Mouse (Mus musculus): ENCODE measurements at regions not wholly inside any gene's neighbourhood (a gene's known extent, or its start where the extent isn't known, plus 50 kb on each side); places are given as distances from the start of the nearest gene placed in this dataset.

GRCm38 (mm10) chr9:46938628-46939027 is 59.9 kb upstream of the Gm4791 start:
- Histone ChIP-seq H3K27ac (ENCODE audit: low read length) (no peak overlapping the region), H3K9me3 (replicated peaks; ENCODE audit: control insufficient read depth, low read length) (no peaks in the 10 kb centered on the region; the same call in 1 of the 2 replicates), H3K4me1 (ENCODE audit: control insufficient read depth, insufficient read depth, low read length) (no peaks in the 10 kb centered on the region), H3K4me2 (ENCODE audit: low read depth, low read length) (no peak overlapping the region), H3K9ac (ENCODE audit: low read length) (no peak overlapping the region), H3K4me3 (ENCODE audit: low read length) (no peak overlapping the region), H3K27me3 (ENCODE audit: control insufficient read depth, insufficient read depth, low read length) (no peaks in the 10 kb centered on the region), H3K36me3 (ENCODE audit: control insufficient read depth, insufficient read depth) (no peaks in the 10 kb centered on the region)
- ATAC-seq (replicated peaks; ENCODE audit: extremely low read depth, insufficient read depth, low FRiP score), result no peak
- 76% methylated on average over 3 of the region's 3 CpGs for WGBS

GRCm38 (mm10) chr9:46925641-46926040 is 72.9 kb upstream of the Gm4791 start:
- Histone ChIP-seq H3K9me3 (replicated peaks; ENCODE audit: control insufficient read depth, low read length) (no peaks in the 10 kb centered on the region), H3K4me2 (ENCODE audit: low read depth, low read length) (no peak overlapping the region), H3K4me3 (ENCODE audit: low read length) (no peak overlapping the region), H3K4me1 (ENCODE audit: control insufficient read depth, insufficient read depth, low read length) (0 out of 2 replicates have a peak, but pooled peaks cover 2% of the 10 kb centered on the region), H3K27me3 (ENCODE audit: control insufficient read depth, insufficient read depth, low read length) (no peaks in the 10 kb centered on the region), H3K9ac (ENCODE audit: low read length) (no peak overlapping the region), H3K27ac (ENCODE audit: low read length) (no peak overlapping the region), H3K36me3 (ENCODE audit: control insufficient read depth, insufficient read depth) (no peaks in the 10 kb centered on the region)
- no peak for ATAC-seq (replicated peaks; ENCODE audit: extremely low read depth, insufficient read depth, low FRiP score)
- WGBS, result 44% methylated on average over 3 of the region's 3 CpGs

DNA sequence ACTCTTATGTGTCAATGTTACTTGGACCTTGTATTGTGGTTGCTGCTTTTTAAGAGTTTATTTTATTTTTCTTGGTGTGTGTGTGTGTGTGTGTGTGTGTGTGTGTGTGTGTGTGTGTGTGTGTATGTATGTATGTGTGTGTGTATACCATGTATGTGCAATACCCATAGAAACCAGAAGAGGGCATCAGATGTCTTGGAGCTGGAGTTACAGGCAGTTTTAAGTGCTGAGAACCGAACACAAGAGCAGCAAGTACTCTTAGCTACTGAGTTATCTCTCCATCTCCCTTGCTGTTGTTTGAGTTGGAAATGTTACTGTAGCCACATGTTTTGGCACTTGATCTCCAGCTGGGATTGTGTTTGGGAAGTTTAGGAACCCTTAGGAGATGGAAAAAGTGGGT is 78.5 kb upstream of the Gm4791 start:
- ATAC-seq (replicated peaks; ENCODE audit: extremely low read depth, insufficient read depth, low FRiP score), result no peak

GRCm38 (mm10) chr9:46913238-46913637 is 85.3 kb upstream of the Gm4791 start:
- Histone ChIP-seq H3K4me1 (ENCODE audit: control insufficient read depth, insufficient read depth, low read length) (peaks cover 5% of the 10 kb centered on the region; the same call in 1 of the 2 replicates), H3K36me3 (ENCODE audit: control insufficient read depth, insufficient read depth) (no peaks in the 10 kb centered on the region), H3K27ac (ENCODE audit: low read length) (no peak overlapping the region), H3K9ac (ENCODE audit: low read length) (no peak overlapping the region), H3K4me2 (ENCODE audit: low read depth, low read length) (no peak overlapping the region), H3K27me3 (ENCODE audit: control insufficient read depth, insufficient read depth, low read length) (no peaks in the 10 kb centered on the region), H3K4me3 (ENCODE audit: low read length) (no peak overlapping the region), H3K9me3 (replicated peaks; ENCODE audit: control insufficient read depth, low read length) (no peaks in the 10 kb centered on the region)
- WGBS, result 22% methylated on average over 3 of the region's 3 CpGs
- no peak for ATAC-seq (replicated peaks; ENCODE audit: extremely low read depth, insufficient read depth, low FRiP score)

More for the DNA sequence above, 78.5 kb upstream of the Gm4791 start:
- Histone ChIP-seq H3K27ac (ENCODE audit: low read length) (no peak overlapping the region), H3K4me1 (ENCODE audit: control insufficient read depth, insufficient read depth, low read length) (no peaks in the 10 kb centered on the region), H3K9me3 (replicated peaks; ENCODE audit: control insufficient read depth, low read length) (peaks cover 4% of the 10 kb centered on the region), H3K36me3 (ENCODE audit: control insufficient read depth, insufficient read depth) (no peaks in the 10 kb centered on the region), H3K4me2 (ENCODE audit: low read depth, low read length) (no peak overlapping the region), H3K9ac (ENCODE audit: low read length) (no peak overlapping the region), H3K4me3 (ENCODE audit: low read length) (no peak overlapping the region), H3K27me3 (ENCODE audit: control insufficient read depth, insufficient read depth, low read length) (no peaks in the 10 kb centered on the region)
- WGBS, result 80% methylated on average over 1 of the region's 1 CpGs

- 23% methylated on average over 6 of the region's 6 CpGs for WGBS
- Histone ChIP-seq H3K36me3 (ENCODE audit: control insufficient read depth, insufficient read depth) (no peaks in the 10 kb centered on the region), H3K27me3 (ENCODE audit: control insufficient read depth, insufficient read depth, low read length) (no peaks in the 10 kb centered on the region), H3K4me2 (ENCODE audit: low read depth, low read length) (no peak overlapping the region), H3K27ac (ENCODE audit: low read length) (no peak overlapping the region), H3K4me1 (ENCODE audit: control insufficient read depth, insufficient read depth, low read length) (peaks cover 5% of the 10 kb centered on the region; the same call in 1 of the 2 replicates), H3K9me3 (replicated peaks; ENCODE audit: control insufficient read depth, low read length) (no peaks in the 10 kb centered on the region), H3K4me3 (ENCODE audit: low read length) (no peak overlapping the region), H3K9ac (ENCODE audit: low read length) (no peak overlapping the region)
- ATAC-seq (replicated peaks; ENCODE audit: extremely low read depth, insufficient read depth, low FRiP score), result no peak
These were observed 89.0 kb upstream of the Gm4791 start for GRCm38 (mm10) chr9:46909412-46910013.

DNA sequence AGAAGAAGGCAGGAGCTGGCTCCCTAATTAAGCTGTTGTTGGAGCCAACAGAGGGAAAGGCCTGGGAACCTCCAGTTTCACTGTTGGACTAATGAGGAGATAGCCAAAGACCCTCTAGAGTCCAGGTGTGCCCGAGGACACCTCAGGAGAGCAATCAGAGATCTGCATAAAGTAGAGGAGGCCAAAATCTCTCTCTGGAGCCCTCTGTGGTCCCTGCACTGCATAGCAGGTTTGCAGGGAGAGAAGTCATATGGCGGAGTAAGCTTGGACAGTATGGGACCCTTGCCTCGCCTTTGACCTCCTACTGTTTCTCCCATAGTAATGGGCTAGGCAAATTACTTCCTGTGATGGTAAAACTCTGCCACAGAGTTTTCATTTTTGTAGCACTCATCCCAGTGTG is 93.5 kb upstream of the Gm4791 start:
- Histone ChIP-seq H3K9ac (ENCODE audit: low read length) (no peak overlapping the region), H3K4me1 (ENCODE audit: control insufficient read depth, insufficient read depth, low read length) (peaks cover 12% of the 10 kb centered on the region), H3K4me2 (ENCODE audit: low read depth, low read length) (no peak overlapping the region), H3K36me3 (ENCODE audit: control insufficient read depth, insufficient read depth) (no peaks in the 10 kb centered on the region), H3K27ac (ENCODE audit: low read length) (no peak overlapping the region), H3K27me3 (ENCODE audit: control insufficient read depth, insufficient read depth, low read length) (no peaks in the 10 kb centered on the region), H3K4me3 (ENCODE audit: low read length) (no peak overlapping the region), H3K9me3 (replicated peaks; ENCODE audit: control insufficient read depth, low read length) (no peaks in the 10 kb centered on the region)
- WGBS, result 87% methylated on average over 3 of the region's 3 CpGs
- ATAC-seq (replicated peaks; ENCODE audit: extremely low read depth, insufficient read depth, low FRiP score), result no peak

DNA sequence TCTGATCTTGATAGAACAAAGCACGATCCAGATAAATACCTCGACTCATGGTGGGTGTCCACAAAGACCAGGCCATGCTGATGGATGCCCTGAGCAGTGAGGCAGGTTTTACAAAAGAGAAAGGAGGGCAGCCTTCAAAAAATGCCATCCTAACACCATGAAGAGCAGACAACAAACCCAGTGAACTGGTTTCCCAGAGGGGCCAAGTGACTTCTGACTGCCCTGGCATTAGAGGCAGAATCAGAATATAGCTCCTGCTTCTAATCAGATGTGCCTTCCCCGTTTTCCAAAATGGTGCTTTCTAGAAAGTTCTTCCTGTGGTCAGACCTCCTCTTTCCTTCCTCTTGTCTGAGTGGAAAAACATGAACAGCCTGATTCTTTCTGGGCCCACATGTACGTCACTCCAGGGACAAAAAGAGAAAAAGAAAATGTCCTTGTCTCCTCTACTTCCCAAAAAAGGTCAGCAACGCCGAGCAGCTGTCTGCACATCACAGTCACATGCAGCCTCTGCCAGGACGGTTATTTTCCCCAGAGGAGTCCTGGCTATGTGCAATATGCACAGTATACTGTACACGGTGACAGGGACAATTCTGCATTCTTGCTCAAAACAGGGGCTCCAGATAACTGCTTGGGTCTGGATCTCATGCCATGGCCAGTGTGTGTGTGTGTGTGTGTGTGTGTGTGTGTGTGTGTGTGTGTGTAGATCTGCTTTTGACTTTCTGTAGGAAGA is 94.9 kb upstream of the Gm4791 start:
- Histone ChIP-seq H3K4me1 (ENCODE audit: control insufficient read depth, insufficient read depth, low read length) (peaks cover 18% of the 10 kb centered on the region), H3K27ac (ENCODE audit: low read length) (peak overlapping the region; percentile 26), H3K9me3 (replicated peaks; ENCODE audit: control insufficient read depth, low read length) (no peaks in the 10 kb centered on the region), H3K9ac (ENCODE audit: low read length) (no peak overlapping the region), H3K4me3 (ENCODE audit: low read length) (no peak overlapping the region), H3K36me3 (ENCODE audit: control insufficient read depth, insufficient read depth) (no peaks in the 10 kb centered on the region), H3K27me3 (ENCODE audit: control insufficient read depth, insufficient read depth, low read length) (no peaks in the 10 kb centered on the region), H3K4me2 (ENCODE audit: low read depth, low read length) (peak overlapping the region; percentile 23; the same call in 1 of the 2 replicates)
- peak; percentile 81 for ATAC-seq (replicated peaks; ENCODE audit: extremely low read depth, insufficient read depth, low FRiP score)
- WGBS, result 31% methylated on average over 8 of the region's 8 CpGs

- no peaks in the 10 kb centered on the region for H3K36me3 ChIP-seq (ENCODE audit: control insufficient read depth, insufficient read depth)
- no peak overlapping the region for H3K9ac ChIP-seq (ENCODE audit: low read length)
- H3K9me3 ChIP-seq (replicated peaks; ENCODE audit: control insufficient read depth, low read length), result no peaks in the 10 kb centered on the region
- H3K27me3 ChIP-seq (ENCODE audit: control insufficient read depth, insufficient read depth, low read length), result no peaks in the 10 kb centered on the region
- H3K27ac ChIP-seq (ENCODE audit: low read length), result no peak overlapping the region
- H3K4me1 ChIP-seq (ENCODE audit: control insufficient read depth, insufficient read depth, low read length), result peaks cover 20% of the 10 kb centered on the region
- ATAC-seq (replicated peaks; ENCODE audit: extremely low read depth, insufficient read depth, low FRiP score), result no peak
- no peak overlapping the region for H3K4me3 ChIP-seq (ENCODE audit: low read length)
- no peak overlapping the region for H3K4me2 ChIP-seq (ENCODE audit: low read depth, low read length)
- WGBS, result 12% methylated on average over 2 of the region's 2 CpGs
These were observed 99.3 kb upstream of the Gm4791 start for GRCm38 (mm10) chr9:46899283-46899682.

GRCm38 (mm10) chr9:46898120-46898519 is 100.4 kb upstream of the Gm4791 start:
- no peak overlapping the region for H3K4me2 ChIP-seq (ENCODE audit: low read depth, low read length)
- no peaks in the 10 kb centered on the region for H3K27me3 ChIP-seq (ENCODE audit: control insufficient read depth, insufficient read depth, low read length)
- no peaks in the 10 kb centered on the region for H3K9me3 ChIP-seq (replicated peaks; ENCODE audit: control insufficient read depth, low read length)
- no peak overlapping the region for H3K4me3 ChIP-seq (ENCODE audit: low read length)
- 61% methylated on average over 3 of the region's 3 CpGs for WGBS
- ATAC-seq (replicated peaks; ENCODE audit: extremely low read depth, insufficient read depth, low FRiP score), result no peak
- H3K36me3 ChIP-seq (ENCODE audit: control insufficient read depth, insufficient read depth), result no peaks in the 10 kb centered on the region
- H3K4me1 ChIP-seq (ENCODE audit: control insufficient read depth, insufficient read depth, low read length), result peaks cover 8% of the 10 kb centered on the region
- no peak overlapping the region for H3K27ac ChIP-seq (ENCODE audit: low read length)
- no peak overlapping the region for H3K9ac ChIP-seq (ENCODE audit: low read length)
